Mouse (Mus musculus) lung, adult 2 months (tissue): ENCODE results near the gene Metrnl. TPM values are rescaled to one million over a fixed set of nuclear protein-coding genes. Genes with fewer than 3 reads are reported as not detected.
"Not testable (repeated sequence)": the region's sequence is repeated elsewhere in the genome, so short reads cannot be mapped to it uniquely, and the experiment has no call there.

Experiments used
- DNase-seq: peaks from one replicate; pipeline ENCODE4 v3.0.0; 2022
- H3K4me1 ChIP-seq: fragments of 200-500 bp; 2 replicates; pipeline ENCODE4 v1.6.1; 2011; ENCODE audit warnings: low read length; ENCODE audit not compliant: control insufficient read depth, insufficient read depth
- H3K4me3 ChIP-seq: fragments of 200-500 bp; replicated peaks from 2 replicates; pipeline ENCODE3; 2011; ENCODE audit warnings: low read depth, mild to moderate bottlenecking, control low read depth, low read length; ENCODE audit errors: extremely low read depth
- CTCF ChIP-seq: fragments of 200-500 bp; IDR thresholded peaks from 2 replicates; pipeline ENCODE4 v1.5.1; 2011; ENCODE audit warnings: mild to moderate bottlenecking, low read length, control low read depth; ENCODE audit not compliant: insufficient read depth
- POLR2A ChIP-seq: fragments of 200-500 bp; IDR thresholded peaks from 2 replicates; pipeline ENCODE4 v1.6.1; 2011; ENCODE audit warnings: low read depth, mild to moderate bottlenecking, control low read depth, low read length, borderline replicate concordance; ENCODE audit errors: extremely low read depth
- WGBS: fragments of 180-500 bp; shearing (Covaris S2); methylation state at CpG from one replicate; pipeline ENCODE4 v1.1.7; 2018; 5-methylcytosine and 5-hydroxymethylcytosine counted together
- polyA plus RNA-seq: library from polyadenylated mRNA; depleted of rRNA; stranded (reverse); fragments of >200 nt; gene quantifications from 2 replicates; pipeline ENCODE4 v1.2.3, GENCODE M21; 2012; rRNA removed

Metrnl gene
- polyA plus RNA-seq: 35.1 and 36.0 TPM in 2 replicates

DNA sequence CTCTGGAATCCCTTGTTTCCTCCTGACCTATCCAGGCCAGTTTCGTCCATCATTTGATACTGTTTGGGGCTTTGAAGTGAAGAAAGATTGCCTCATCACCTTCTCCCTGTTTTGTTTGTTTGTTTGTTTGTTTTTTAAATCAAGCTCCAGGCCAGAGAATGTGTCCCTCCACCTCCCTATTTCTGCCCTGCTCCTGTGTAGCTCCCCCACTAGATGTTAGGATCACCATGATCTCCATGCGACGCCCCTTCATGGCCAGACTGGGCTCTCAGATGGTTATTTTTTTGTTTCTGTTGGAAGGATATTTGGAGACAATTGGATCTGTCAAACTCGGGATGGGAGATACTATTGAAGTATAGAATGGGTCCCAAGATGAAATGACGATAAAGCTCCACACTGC lies at the start of gene Metrnl:
TSS of gene Metrnl (plus strand) at position 301 of the 400 bp plus-strand sequence.
- 93% methylated on average over 5 of the region's 5 CpGs for whole genome bisulfite sequencing
- Histone ChIP-seq H3K4me3 (peak within 1 kb of the TSS; percentile 87), H3K4me1 (peaks cover 3% of the 10 kb centered on the region; the same call in 1 of the 2 replicates)
- DNase-seq: no peak
- TF ChIP-seq POLR2A: no peak

DNA sequence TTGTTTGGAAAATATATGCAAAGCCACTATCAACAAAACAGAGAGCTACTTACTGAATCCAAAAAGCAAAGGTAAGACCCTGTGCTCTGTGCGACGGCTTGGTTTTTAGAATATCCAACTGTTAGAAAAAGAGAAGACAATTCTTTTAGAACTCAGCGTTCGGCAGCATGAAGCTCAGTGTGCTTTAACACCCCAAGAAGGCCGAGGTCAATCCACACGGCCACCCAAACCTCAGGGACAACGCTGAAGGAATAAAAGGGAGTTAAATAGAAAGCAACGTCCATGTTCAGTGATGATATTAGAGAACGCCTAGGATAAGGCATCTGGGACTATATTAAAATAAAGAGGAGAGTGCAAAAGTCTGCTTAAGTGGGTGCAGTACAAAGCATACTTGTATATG lies 49.8 kb upstream of the Metrnl start:
- TF ChIP-seq CTCF (no peak), POLR2A (no peak)
- no peak for DNase-seq
- H3K4me1 ChIP-seq: peaks cover 4% of the 10 kb centered on the region; the same call in 1 of the 2 replicates
- no peak overlapping the region for H3K4me3 ChIP-seq
- WGBS: 95% methylated on average over 9 of the region's 9 CpGs

- 78% methylated on average over 5 of the region's 5 CpGs for WGBS
- Histone ChIP-seq H3K4me3 (no peak overlapping the region), H3K4me1 (peaks cover 4% of the 10 kb centered on the region; the same call in 1 of the 2 replicates)
- no peak for DNase-seq
- TF ChIP-seq CTCF (no peak), POLR2A (no peak)
Observed at GRCm38 (mm10) chr11:121651983-121652382, 49.4 kb upstream of the Metrnl start.

- 49% methylated on average over 10 of the region's 10 CpGs for WGBS
- TF ChIP-seq CTCF (peak; percentile 67), POLR2A (no peak)
- Histone ChIP-seq H3K4me3 (no peak overlapping the region), H3K4me1 (peaks cover 4% of the 10 kb centered on the region; the same call in 1 of the 2 replicates)
- peak; percentile 65 for DNase-seq
Observed at GRCm38 (mm10) chr11:121652547-121653305, 48.6 kb upstream of the Metrnl start.

- DNase-seq: no peak
- no peak for TF ChIP-seq CTCF
- no peak for TF ChIP-seq POLR2A
- peaks cover 8% of the 10 kb centered on the region for H3K4me1 ChIP-seq
- WGBS: 84% methylated on average over 4 of the region's 4 CpGs
- no peak overlapping the region for H3K4me3 ChIP-seq
Observed at GRCm38 (mm10) chr11:121653631-121654030, 47.7 kb upstream of the Metrnl start.

DNA sequence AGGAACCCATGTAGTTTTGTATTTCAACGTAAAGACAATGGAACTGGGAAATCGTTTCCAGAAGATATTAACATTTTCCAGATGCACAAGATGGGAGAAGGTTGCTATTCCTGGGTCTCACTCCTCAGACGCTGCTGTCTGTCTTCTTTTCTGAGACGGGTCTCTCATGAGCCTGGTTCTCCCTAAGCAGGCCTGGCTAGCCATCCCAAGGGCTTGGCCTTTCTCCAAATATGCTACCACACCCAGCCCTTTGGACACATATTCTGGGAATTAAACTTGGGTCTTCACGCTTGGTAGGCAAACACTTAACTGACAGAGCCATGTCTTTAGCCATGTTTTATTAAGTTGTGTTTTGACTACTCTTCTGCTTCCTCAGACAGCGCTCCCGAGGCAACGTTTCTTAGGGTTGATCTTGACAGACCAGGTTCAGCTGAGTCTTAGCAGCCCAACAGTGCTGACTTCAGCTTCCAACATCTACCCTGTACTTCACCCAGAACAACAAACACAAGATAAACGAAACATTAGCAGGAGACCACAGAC lies 46.9 kb upstream of the Metrnl start:
- no peak for DNase-seq
- peaks cover 12% of the 10 kb centered on the region for H3K4me1 ChIP-seq
- WGBS: 63% methylated on average over 9 of the region's 9 CpGs
- H3K4me3 ChIP-seq: no peak overlapping the region
- TF ChIP-seq POLR2A: no peak
- no peak for TF ChIP-seq CTCF

- Histone ChIP-seq H3K4me1 (peaks cover 12% of the 10 kb centered on the region), H3K4me3 (no peak overlapping the region)
- 45% methylated on average over 6 of the region's 6 CpGs for WGBS
- DNase-seq: no peak
- TF ChIP-seq CTCF (no peak), POLR2A (no peak)
Observed at GRCm38 (mm10) chr11:121655166-121655806, 46.1 kb upstream of the Metrnl start.

- Histone ChIP-seq H3K4me1 (peaks cover 12% of the 10 kb centered on the region), H3K4me3 (no peak overlapping the region)
- TF ChIP-seq POLR2A: no peak
- TF ChIP-seq CTCF: no peak
- WGBS: 82% methylated on average over 6 of the region's 6 CpGs
- no peak for DNase-seq
Observed at GRCm38 (mm10) chr11:121655807-121656511, 45.4 kb upstream of the Metrnl start.

DNA sequence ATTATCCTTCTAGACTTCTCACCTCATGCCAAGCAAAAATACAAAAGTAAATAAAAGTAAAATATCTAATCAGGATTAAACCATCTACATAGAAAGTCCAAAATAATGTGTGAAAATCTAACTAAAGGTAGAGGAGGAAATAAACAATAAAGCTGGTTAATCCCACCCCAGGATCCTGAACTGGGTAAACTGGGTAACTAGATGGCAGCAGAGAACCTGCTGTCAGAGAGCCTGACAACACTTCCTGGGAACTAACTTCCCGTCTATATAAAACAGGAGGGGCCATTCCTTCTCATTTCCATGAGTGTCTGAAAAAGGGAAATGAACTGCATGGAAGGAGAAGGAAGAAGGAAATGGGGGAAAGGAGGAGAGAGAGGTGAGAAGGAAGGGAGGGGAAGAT lies 43.2 kb upstream of the Metrnl start:
- 10% methylated on average over 1 of the region's 1 CpGs for WGBS
- TF ChIP-seq POLR2A (no peak), CTCF (no peak)
- Histone ChIP-seq H3K4me3 (no peak overlapping the region), H3K4me1 (peaks cover 12% of the 10 kb centered on the region)
- DNase-seq: no peak

- WGBS: 96% methylated on average over 2 of the region's 2 CpGs
- H3K4me3 ChIP-seq, DNase-seq, H3K4me1 ChIP-seq: not testable (repeated sequence)
Observed at GRCm38 (mm10) chr11:121660604-121661003, 40.7 kb upstream of the Metrnl start.
